Mouse (Mus musculus): ENCODE data around the gene Smim22. TPM values are rescaled to one million over a fixed set of nuclear protein-coding genes. Genes with fewer than 3 reads are reported as not detected.

The Smim22 gene
- 4.3 and 4.8 TPM in 2 replicates for polyA plus RNA-seq (2014; fragmentation: Nextera tagmentation; extraction: Ambion mirVana)

DNA sequence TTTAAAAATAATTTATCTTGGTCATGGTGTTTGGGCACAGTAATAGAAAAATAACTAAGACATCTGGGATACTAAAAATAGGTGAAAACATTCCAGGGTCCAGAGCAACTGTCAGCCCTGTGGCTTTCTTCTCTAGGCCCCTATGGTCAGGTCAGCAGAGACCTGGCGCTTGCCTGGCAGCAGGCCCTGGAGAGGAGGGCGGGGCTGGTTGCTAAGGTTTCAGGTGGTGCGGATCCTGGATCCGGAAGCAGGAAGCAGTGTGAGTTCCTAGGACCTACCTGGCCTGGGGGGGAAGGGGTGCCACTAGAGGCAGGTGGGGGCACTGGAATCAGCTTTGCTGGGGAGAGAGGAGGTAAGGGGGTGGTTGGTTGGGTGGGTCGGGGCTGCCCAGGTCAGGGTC lies at the start of gene Smim22:
Gene Smim22, plus strand, starts transcription at position 222 of the 400 bp plus-strand sequence.
- no peak; the same call in 1 of the 2 replicates for ATAC-seq (replicated peaks; ENCODE audit: low FRiP score)
- no peak for DNase-seq (ENCODE audit: low spot score)
- Histone ChIP-seq H3K9ac (ENCODE audit: low read depth, low read length) (no peak within 1 kb of the TSS), H3K36me3 (ENCODE audit: control insufficient read depth, insufficient read depth, low read length) (no peaks in the 10 kb centered on the region), H3K4me3 (ENCODE audit: low read depth, low read length) (no peak within 1 kb of the TSS), H3K9me3 (ENCODE audit: control insufficient read depth, low read length) (no peaks in the 10 kb centered on the region), H3K27me3 (replicated peaks; ENCODE audit: control insufficient read depth, insufficient read depth, low read length) (no peaks in the 10 kb centered on the region), H3K4me1 (replicated peaks; ENCODE audit: control insufficient read depth, insufficient read depth, low read length) (peaks cover 9% of the 10 kb centered on the region), H3K4me2 (no peak within 1 kb of the TSS), H3K27ac (ENCODE audit: low read depth, low read length) (peak within 1 kb of the TSS; percentile 4; the same call in 1 of the 2 replicates)
- 53% methylated on average over 5 of the region's 5 CpGs for WGBS

DNA sequence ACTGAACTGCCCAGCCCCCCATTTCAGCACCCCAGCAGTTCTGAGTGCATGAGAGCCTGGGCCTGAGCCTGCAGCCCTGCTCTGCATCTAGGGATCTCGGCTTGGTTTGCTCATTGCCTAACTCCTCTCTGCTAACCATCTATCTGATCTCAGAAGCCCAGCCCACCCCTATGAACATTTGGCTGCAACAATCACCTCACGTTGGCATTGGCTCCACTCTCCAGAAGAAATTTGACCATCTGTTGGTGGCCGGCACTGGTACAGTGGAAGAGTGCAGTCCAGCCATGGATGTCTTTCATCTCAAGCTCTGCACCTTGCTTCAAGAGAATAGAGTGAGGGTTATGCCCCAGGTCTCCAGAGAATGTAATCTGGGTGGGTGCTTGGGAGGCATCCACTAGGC lies 49.6 kb upstream of the Smim22 start:
- no peak overlapping the region for H3K9ac ChIP-seq (ENCODE audit: low read depth, low read length)
- no peak overlapping the region for H3K4me3 ChIP-seq (ENCODE audit: low read depth, low read length)
- no peak overlapping the region for H3K4me2 ChIP-seq
- no peak for ATAC-seq (replicated peaks; ENCODE audit: low FRiP score)
- H3K27me3 ChIP-seq (replicated peaks; ENCODE audit: control insufficient read depth, insufficient read depth, low read length): no peaks in the 10 kb centered on the region
- DNase-seq (ENCODE audit: low spot score): no peak
- no peak overlapping the region for H3K27ac ChIP-seq (ENCODE audit: low read depth, low read length)
- H3K9me3 ChIP-seq (ENCODE audit: control insufficient read depth, low read length): no peaks in the 10 kb centered on the region
- WGBS: 90% methylated on average over 3 of the region's 3 CpGs
- peaks cover 28% of the 10 kb centered on the region; the same call in 1 of the 2 replicates for H3K36me3 ChIP-seq (ENCODE audit: control insufficient read depth, insufficient read depth, low read length)
- no peaks in the 10 kb centered on the region for H3K4me1 ChIP-seq (replicated peaks; ENCODE audit: control insufficient read depth, insufficient read depth, low read length)

GRCm38 (mm10) chr16:4960260-4960659 lies 46.8 kb upstream of the Smim22 start:
- H3K36me3 ChIP-seq (ENCODE audit: control insufficient read depth, insufficient read depth, low read length): peaks cover 12% of the 10 kb centered on the region; the same call in 1 of the 2 replicates
- no peak overlapping the region for H3K27ac ChIP-seq (ENCODE audit: low read depth, low read length)
- ATAC-seq (replicated peaks; ENCODE audit: low FRiP score) (no peak), DNase-seq (ENCODE audit: low spot score) (no peak)
- no peak overlapping the region for H3K4me2 ChIP-seq
- no peaks in the 10 kb centered on the region for H3K9me3 ChIP-seq (ENCODE audit: control insufficient read depth, low read length)
- H3K9ac ChIP-seq (ENCODE audit: low read depth, low read length): no peak overlapping the region
- WGBS: 86% methylated on average over 8 of the region's 8 CpGs
- H3K4me1 ChIP-seq (replicated peaks; ENCODE audit: control insufficient read depth, insufficient read depth, low read length): peaks cover 9% of the 10 kb centered on the region
- H3K4me3 ChIP-seq (ENCODE audit: low read depth, low read length): no peak overlapping the region
- no peaks in the 10 kb centered on the region for H3K27me3 ChIP-seq (replicated peaks; ENCODE audit: control insufficient read depth, insufficient read depth, low read length)

- Histone ChIP-seq H3K4me3 (ENCODE audit: low read depth, low read length) (peak overlapping the region; percentile 94), H3K9me3 (ENCODE audit: control insufficient read depth, low read length) (no peaks in the 10 kb centered on the region), H3K4me1 (replicated peaks; ENCODE audit: control insufficient read depth, insufficient read depth, low read length) (peaks cover 9% of the 10 kb centered on the region), H3K36me3 (ENCODE audit: control insufficient read depth, insufficient read depth, low read length) (0 out of 2 replicates have a peak, but pooled peaks cover 2% of the 10 kb centered on the region), H3K27me3 (replicated peaks; ENCODE audit: control insufficient read depth, insufficient read depth, low read length) (no peaks in the 10 kb centered on the region), H3K4me2 (peak overlapping the region; percentile 93), H3K9ac (ENCODE audit: low read depth, low read length) (peak overlapping the region; percentile 80), H3K27ac (ENCODE audit: low read depth, low read length) (no peak overlapping the region)
- WGBS: 33% methylated on average over 9 of the region's 9 CpGs
- ATAC-seq (replicated peaks; ENCODE audit: low FRiP score) (no peak), DNase-seq (ENCODE audit: low spot score) (no peak)
Measured at GRCm38 (mm10) chr16:4963346-4963745, 43.7 kb upstream of the Smim22 start.

DNA sequence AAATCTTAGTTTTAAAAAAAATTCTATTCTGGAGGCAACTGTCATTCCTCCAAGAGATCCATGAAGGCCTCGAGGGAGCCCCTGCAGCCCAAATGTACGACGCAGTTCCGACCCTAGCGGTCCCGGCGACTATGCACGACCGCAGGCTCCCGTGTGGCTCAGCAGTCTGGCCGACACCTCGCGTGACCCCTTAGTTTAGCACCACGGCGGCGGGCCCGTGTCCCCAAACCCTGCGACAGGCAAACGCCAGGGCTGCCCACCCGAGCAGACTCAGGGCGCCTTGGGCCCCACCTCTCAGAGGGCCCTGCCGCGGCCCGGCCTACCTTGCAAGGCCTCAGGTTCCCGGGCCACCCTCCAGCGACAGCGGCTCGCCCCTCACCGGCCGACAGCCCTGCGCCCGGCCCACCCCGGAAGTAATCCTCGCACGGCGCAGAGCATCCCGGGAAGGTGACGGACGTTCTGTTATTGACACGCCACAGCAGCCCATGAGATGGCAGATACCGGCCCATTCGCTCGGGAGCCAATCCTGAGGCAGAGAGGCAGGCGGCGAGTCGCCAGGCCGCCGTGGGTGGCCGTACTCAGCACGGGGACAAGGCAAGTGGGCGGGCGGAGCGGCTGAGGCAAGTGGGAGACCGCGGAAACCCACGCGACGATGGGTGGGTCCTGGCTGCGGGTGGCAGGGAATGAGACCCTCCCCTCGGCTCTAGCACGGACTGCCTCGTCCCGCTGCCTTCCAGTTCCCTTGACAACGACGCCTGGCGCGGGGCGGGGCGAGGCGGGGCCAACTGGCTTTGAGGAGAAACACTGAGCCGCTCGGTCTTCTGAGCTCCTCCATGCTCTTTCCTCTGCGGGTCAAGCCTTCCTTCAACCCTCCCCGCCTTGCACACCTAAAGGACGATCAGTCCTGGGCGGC lies 43.0 kb upstream of the Smim22 start, which contains the start of gene Anks3:
Gene Anks3, minus strand, starts transcription at position 409 of the 913 bp plus-strand sequence.
- Histone ChIP-seq H3K4me2 (peak within 1 kb of the TSS; percentile 93), H3K27ac (ENCODE audit: low read depth, low read length) (peak within 1 kb of the TSS; percentile 79), H3K9ac (ENCODE audit: low read depth, low read length) (peak within 1 kb of the TSS; percentile 80), H3K36me3 (ENCODE audit: control insufficient read depth, insufficient read depth, low read length) (0 out of 2 replicates have a peak, but pooled peaks cover 2% of the 10 kb centered on the region), H3K4me3 (ENCODE audit: low read depth, low read length) (peak within 1 kb of the TSS; percentile 94), H3K9me3 (ENCODE audit: control insufficient read depth, low read length) (no peaks in the 10 kb centered on the region), H3K27me3 (replicated peaks; ENCODE audit: control insufficient read depth, insufficient read depth, low read length) (no peaks in the 10 kb centered on the region), H3K4me1 (replicated peaks; ENCODE audit: control insufficient read depth, insufficient read depth, low read length) (peaks cover 9% of the 10 kb centered on the region)
- DNase-seq (ENCODE audit: low spot score) (peak; percentile 97), ATAC-seq (replicated peaks; ENCODE audit: low FRiP score) (peak; percentile 99)
- WGBS: under 1% methylated on average over 76 of the region's 76 CpGs

DNA sequence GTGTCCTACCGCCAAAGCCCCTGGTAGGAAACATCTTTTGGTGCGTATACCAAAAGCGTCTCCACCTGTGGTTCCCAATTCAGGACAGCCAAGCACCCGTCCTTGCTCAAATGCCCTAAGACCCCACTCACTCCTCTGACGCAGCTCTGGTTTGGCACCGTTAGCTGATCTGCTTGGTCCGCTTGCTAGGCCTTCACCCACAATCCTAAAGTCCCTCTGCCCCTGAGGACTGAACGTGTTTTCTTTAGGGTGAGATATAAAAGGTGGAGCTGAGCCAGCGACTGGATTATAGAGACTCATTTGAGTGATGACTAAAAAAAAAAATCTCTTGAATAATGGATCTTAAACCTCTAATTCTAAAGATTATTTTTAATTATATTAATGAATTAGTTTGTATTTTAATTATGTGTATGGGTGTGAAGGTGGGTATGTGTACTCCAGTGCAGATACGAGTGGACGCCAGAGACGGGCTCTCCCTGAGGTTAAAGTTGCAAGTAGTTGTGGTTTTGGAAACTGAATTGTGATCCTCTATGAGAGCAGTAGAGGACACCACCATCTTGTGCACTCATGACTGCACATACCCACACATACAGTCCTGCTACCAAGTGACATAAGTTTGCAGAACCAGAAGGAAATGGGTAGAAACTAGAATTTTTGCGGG lies 42.2 kb upstream of the Smim22 start:
- DNase-seq (ENCODE audit: low spot score): no peak
- 19% methylated on average over 13 of the region's 13 CpGs for WGBS

DNA sequence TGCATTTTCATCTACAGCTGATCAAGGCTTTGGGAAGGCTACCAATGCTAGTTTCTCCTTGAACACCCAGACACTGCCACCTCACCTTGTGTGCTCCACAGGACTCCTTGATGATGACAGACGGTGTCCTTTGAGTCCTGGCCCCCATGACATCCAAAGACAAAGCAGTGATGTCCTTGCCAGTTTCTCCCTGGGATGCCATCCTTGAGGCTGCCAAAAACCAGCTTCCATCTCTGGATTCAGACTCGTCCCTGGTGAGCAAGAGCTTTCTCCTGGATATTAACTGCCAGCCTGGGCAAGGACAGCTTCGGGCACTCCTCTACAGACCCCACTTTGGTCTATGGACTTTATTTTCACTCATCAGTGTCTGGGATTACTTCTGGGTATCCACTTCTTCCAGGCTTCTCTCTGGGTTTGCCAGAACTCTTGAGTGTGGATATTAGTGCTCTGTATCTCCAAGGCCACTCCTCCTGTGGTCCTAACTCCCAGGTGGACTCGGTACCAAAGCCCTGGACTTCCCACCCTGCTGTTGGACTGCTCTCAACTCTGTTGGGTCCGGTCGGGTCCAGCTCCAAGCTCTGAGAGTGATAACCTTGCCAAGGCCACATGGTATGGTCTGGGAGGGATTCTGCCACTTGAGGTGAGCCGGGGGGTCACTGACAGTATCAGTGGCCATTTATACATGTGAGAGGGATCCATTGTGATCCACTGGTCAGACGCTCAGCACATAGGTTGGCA lies 41.5 kb upstream of the Smim22 start:
- WGBS: 84% methylated on average over 8 of the region's 8 CpGs
- no peaks in the 10 kb centered on the region for H3K27me3 ChIP-seq (replicated peaks; ENCODE audit: control insufficient read depth, insufficient read depth, low read length)
- H3K4me2 ChIP-seq: peak overlapping the region; percentile 93; the same call in 1 of the 2 replicates
- DNase-seq (ENCODE audit: low spot score) (no peak), ATAC-seq (replicated peaks; ENCODE audit: low FRiP score) (no peak)
- no peaks in the 10 kb centered on the region for H3K36me3 ChIP-seq (ENCODE audit: control insufficient read depth, insufficient read depth, low read length)
- no peak overlapping the region for H3K9ac ChIP-seq (ENCODE audit: low read depth, low read length)
- H3K27ac ChIP-seq (ENCODE audit: low read depth, low read length): no peak overlapping the region
- peaks cover 9% of the 10 kb centered on the region for H3K4me1 ChIP-seq (replicated peaks; ENCODE audit: control insufficient read depth, insufficient read depth, low read length)
- no peak overlapping the region for H3K4me3 ChIP-seq (ENCODE audit: low read depth, low read length)
- no peaks in the 10 kb centered on the region for H3K9me3 ChIP-seq (ENCODE audit: control insufficient read depth, low read length)

More for the DNA sequence above, 42.2 kb upstream of the Smim22 start:
- Histone ChIP-seq H3K4me1 (replicated peaks; ENCODE audit: control insufficient read depth, insufficient read depth, low read length) (peaks cover 9% of the 10 kb centered on the region), H3K4me2 (peak overlapping the region; percentile 93), H3K9ac (ENCODE audit: low read depth, low read length) (peak overlapping the region; percentile 80), H3K27me3 (replicated peaks; ENCODE audit: control insufficient read depth, insufficient read depth, low read length) (no peaks in the 10 kb centered on the region), H3K36me3 (ENCODE audit: control insufficient read depth, insufficient read depth, low read length) (no peaks in the 10 kb centered on the region), H3K9me3 (ENCODE audit: control insufficient read depth, low read length) (no peaks in the 10 kb centered on the region), H3K4me3 (ENCODE audit: low read depth, low read length) (peak overlapping the region; percentile 94), H3K27ac (ENCODE audit: low read depth, low read length) (no peak overlapping the region; the same call in 1 of the 2 replicates)
- no peak; the same call in 1 of the 2 replicates for ATAC-seq (replicated peaks; ENCODE audit: low FRiP score)

- Histone ChIP-seq H3K4me3 (ENCODE audit: low read depth, low read length) (no peak overlapping the region), H3K27ac (ENCODE audit: low read depth, low read length) (no peak overlapping the region), H3K36me3 (ENCODE audit: control insufficient read depth, insufficient read depth, low read length) (no peaks in the 10 kb centered on the region), H3K9me3 (ENCODE audit: control insufficient read depth, low read length) (no peaks in the 10 kb centered on the region), H3K27me3 (replicated peaks; ENCODE audit: control insufficient read depth, insufficient read depth, low read length) (no peaks in the 10 kb centered on the region), H3K4me1 (replicated peaks; ENCODE audit: control insufficient read depth, insufficient read depth, low read length) (peaks cover 5% of the 10 kb centered on the region), H3K9ac (ENCODE audit: low read depth, low read length) (no peak overlapping the region), H3K4me2 (no peak overlapping the region)
- 73% methylated on average over 3 of the region's 3 CpGs for WGBS
- DNase-seq (ENCODE audit: low spot score) (no peak), ATAC-seq (replicated peaks; ENCODE audit: low FRiP score) (no peak)
Measured at GRCm38 (mm10) chr16:4968426-4968825, 38.7 kb upstream of the Smim22 start.
